Mouse (Mus musculus): ENCODE measurements around the gene Rhbdd3.
"Not testable (repeated sequence)": the region's sequence is repeated elsewhere in the genome, so short reads cannot be mapped to it uniquely, and the experiment has no call there.

The Rhbdd3 gene

DNA sequence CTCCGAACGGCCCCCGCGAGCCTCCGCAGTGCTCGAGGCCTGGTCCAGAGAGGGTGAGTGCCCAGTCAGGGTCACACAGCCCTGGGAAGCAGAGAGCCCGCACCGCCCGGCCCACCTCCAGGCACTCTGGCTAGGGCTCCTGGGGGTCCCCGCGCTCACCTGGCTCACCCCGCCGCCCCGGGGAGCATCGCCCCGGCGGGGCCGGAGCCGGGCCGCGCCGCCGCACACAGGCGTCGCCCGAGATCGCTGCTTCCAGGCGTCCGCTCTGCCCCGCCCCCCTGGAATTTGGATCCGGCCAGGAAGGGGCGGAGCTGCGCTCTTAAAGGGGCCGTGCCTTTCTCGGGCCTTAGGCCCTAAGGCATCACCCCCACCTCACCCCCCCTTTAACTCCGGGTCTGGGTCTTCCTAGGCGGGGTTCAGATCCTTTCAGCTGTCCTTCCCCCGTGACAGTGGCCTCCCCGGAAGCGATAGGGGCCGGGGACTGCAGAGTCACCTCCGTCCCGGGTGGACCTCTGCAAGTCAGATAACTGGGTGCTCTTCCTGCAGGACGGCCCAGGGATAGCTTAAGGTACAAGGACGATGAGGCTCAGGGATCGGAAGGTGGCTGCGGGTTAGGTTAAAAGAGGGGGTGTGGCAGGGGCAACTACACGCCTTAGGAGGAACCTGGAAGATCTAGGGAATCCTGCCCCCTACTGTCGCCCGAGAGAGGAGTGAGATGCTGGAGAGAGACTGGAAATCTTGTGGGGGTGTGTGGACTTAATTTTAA lies 33.5 kb upstream of the Rhbdd3 start, which contains the start of gene Gas2l1:
TSS of gene Gas2l1 (minus strand) at position 272 of the 766 bp plus-strand sequence.
- peak; percentile 84 to 91 for DNase-seq (ENCODE audit: low spot score in 2 of 2)

DNA sequence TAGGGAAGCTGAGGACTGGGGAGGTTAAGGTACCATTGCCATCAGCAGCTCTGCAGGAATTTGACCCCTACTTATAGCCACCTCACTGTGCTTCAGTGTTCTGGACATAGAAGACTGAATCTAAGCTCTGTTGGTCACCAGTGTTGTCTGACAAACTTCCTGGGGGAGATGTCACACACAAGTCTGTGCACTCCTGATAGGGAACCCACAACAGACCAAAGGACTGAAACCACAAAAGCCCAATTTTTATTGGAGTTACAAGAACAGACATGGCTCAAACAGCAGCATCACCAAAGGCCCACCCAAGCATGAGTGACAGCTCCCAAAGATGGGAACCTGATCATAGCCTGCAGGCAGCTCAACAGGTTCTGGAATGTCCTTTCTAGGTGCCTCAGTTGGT lies 31.7 kb upstream of the Rhbdd3 start:
- no peak for DNase-seq (ENCODE audit: low spot score in 2 of 2)

DNA sequence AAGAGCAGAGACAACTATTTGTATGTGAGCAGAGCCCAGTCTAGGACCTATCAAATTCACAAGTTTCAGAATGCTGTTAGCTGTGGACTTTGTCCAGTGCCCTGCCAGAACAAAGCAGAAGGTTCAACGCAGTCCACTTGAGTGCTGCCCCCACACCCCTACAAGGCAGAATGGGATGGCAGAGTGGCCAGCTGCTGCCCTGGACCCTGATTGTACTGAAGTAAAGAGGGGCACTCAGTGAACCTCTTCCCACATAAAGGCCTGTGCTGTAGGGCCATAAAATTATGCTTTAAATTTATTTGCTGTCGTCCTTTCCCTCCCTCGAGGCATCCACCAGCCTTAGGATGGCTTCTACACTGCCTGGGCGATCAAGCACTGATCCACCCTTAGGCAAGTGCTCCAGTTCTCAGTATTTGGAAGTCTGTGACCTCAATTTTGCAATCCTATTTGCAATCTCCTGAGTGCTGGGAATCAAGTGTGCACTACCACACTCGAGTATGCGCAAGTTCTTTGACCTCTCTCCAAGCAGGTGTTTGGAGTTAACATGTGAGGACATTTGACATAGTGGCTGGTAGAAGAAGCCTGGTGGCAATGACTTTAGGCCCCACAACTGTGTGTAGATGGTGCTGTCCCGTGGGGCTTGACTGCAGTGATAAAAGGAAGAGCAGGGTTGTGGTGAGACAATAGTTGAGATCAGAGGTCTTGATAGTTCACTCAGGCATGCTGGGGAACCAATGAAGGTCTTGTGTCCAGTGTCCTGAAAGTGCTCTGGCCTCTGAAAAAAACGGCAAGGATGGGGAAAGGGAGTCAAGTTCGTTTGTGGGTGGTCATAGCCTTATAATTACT lies 30.4 kb upstream of the Rhbdd3 start:
- DNase-seq (ENCODE audit: low spot score in 2 of 2): no peak

DNA sequence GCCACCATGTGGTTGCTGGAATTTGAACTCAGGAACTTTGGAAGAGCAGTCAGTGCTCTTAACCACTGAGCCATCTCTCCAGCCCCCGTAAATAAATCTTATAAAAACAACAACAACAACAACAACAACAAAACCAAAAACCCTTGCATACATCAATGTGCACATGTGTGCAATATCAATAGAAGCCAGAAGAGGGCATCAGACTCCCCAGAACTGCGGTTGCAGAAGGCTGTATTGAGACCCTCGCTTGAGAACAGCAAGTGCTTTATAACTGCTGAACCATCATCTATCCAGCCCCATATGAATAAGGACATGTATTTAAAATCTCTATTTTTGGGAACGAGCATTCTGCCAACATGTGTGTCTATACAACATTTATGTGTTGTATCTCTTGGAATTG lies 23.8 kb upstream of the Rhbdd3 start:
- no peak for DNase-seq (ENCODE audit: low spot score in 2 of 2)

DNA sequence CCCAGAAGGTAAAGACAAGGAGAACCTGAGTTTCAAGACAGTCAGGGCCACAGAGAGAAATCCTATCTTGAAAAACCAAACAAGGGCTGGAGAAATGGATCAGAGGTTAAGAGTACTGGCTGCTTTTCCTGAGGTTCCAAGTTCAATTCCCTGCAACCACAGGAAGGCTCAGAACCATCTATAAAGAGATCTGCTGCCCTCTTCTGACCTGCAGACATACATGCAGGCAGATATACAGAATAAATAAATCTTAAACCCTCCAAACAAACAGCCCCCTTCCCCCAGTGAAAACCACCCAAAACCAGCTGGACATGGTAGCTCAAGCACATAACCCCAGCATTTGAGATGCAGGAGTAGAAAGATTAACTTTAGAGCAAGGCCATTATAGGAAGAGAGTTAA lies 23.0 kb upstream of the Rhbdd3 start:
- DNase-seq (ENCODE audit: low spot score in 2 of 2): no peak

DNA sequence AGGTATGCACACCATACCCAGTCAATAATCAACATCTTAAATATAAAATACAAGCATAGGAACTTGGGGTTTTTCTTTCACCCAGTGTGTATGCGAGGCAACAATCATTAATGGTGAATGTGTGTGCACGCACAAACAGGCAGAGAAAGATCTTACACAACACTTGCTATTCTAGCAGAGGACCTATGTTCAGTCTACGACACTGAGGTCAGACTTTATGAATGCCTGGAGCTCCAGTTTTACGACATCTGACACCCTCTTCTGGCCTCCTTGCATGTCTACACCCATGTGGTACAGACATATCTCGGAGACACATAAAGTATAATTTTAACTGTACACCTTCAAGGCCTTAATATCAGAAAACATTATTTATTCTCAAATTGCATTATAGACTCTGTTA lies 21.9 kb upstream of the Rhbdd3 start:
- not testable (repeated sequence) for DNase-seq (ENCODE audit: low spot score in 2 of 2)

DNA sequence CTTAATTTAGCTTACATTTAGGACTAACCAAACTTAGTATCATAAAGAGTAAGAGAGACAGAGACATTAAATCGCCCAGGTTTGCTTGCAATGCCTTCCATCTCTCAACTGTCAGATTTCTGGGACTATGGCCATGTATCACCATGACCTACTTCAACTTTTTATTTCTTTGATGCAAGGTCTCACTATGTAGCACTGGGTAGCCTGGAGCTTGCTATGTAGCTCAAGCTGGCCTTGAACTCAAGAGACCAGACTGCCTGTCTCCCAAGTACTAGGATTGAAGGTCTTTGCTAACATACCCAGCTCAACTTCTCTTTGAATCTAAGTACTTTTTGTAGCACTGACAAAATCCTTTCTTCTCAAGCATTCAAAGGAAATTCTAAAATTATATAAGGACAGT lies 9.6 kb upstream of the Rhbdd3 start:
- no peak for DNase-seq (ENCODE audit: low spot score in 2 of 2)

DNA sequence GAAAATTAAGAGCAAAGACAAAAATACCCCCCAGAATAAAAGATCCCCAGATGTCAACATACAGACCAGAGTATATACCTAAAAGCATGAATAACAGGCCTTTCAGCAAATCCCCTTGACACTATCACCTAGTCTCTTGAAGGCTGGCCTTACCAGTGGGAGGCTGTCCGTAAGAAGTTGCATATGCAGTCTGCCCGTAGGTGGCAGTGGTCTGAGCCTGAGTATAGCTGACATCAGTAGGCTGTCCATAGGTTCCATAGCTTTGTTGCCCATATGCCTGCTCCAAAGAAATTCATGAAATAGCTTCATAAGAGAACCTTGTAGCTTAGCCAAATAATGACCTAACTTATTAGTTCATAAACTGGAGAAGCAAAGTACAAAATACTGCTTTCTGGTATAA lies 7.0 kb upstream of the Rhbdd3 start:
- DNase-seq (ENCODE audit: low spot score in 2 of 2): no peak

DNA sequence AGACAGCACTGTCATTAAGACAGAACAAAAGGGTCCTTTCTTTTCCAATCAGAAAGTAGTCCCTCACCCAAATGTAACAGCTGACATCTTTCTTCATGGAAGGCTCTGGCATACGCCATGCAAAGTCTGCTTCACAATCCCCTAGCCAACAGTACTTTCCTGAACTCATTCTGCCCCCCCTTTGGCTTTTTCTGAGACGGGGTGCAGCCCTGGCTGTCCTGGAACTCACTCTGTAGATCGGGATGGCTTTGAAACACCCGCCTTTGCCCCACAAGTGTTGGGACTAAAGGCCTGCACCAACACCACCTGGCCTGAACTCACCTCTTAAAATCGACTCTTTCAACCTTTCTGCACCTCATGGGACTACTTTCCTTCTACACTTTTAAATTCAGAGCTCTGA lies 2.8 kb upstream of the Rhbdd3 start:
- DNase-seq (ENCODE audit: low spot score in 2 of 2): no peak

DNA sequence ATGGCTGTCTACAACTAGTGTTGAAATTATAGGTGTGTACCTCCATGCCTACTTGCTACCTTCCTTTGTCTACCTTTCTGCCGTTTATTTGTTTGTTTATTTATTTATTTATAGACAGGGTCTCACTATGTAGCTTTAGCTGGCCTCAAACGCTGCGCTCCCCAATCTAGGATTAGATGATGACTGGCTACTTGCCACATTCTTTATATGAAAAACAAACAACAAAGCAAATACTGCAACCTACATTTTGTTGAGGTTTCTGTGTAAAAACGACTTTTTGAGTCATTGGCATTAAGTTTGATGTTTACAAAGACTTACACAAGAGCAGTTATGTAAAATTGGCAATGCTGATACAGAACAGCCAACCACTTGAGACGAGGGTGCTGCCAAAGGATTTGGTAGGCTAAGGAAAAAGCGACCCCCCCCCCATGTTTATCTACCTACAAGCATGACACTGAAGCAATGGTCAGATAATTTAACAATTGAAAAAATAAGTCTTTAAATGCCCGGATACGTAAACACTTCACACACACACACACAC lies 2.2 kb upstream of the Rhbdd3 start:
- no peak for DNase-seq (ENCODE audit: low spot score in 2 of 2)

DNA sequence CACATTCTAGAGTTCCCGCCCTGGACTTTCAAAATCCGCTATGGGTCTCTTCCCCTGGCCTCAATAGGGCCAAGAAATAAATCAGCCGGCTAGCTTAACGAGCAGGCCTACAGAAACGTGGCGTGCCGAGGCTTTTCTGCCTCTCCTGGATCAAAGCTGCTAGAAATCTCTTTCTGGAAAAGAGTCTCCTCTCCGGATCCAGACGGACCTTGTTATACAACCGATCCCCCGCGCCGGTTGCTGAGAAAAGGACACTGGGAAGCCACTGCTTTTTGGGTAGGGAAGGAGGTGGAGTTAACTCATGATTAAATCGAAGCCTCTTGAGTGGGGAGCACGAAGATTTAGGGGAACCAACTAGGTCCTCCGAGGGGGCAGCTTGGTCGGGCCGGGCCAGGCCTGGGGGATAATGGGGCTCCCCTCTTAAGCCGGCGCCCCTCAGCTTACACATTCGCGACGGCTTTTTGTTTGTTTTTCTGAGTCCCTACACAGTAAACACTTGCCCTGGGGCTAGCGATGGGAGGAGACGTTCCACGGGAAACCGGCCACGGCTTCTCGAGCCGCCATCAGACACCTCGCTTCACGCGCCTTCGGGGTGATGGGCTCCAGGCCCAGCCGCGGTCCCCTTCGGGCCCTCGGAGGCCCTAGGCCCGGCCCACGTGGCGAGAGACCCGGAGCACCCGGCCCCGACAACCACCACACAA lies 541 bp upstream of the Rhbdd3 start:
- DNase-seq (ENCODE audit: low spot score in 2 of 2): peak; percentile 20 to 33

DNA sequence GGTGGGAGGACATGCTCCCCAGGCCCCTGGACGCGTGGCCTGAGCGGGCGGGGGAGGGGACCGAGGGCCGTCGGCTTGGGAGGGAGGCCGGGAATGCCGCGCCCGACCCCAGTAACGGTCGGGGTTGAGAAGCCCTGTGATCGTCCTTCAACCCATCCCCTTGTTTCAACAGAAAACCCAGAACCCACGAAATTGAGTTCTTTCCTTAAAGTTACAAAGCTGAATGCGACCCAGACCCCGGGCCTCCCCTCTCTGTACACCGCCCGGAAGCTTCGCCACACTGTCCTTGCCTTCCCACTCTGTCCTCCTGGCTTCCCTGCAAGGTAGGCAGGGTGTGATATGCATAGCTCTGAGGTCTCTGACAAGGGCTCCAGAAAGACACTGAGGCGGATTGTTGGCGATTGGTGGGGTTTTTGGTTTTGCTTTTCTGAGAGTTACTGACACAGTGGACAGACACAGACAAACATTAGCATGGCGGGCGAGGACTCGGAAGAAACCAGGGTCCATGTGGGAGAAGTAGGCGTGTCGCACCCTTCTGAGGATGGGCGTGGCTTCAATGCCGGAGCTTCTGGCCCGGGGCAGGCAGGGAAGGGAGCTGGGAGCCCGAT lies 954 bp downstream of the Rhbdd3 start:
- DNase-seq (ENCODE audit: low spot score in 2 of 2): peak; percentile 67 to 79

DNA sequence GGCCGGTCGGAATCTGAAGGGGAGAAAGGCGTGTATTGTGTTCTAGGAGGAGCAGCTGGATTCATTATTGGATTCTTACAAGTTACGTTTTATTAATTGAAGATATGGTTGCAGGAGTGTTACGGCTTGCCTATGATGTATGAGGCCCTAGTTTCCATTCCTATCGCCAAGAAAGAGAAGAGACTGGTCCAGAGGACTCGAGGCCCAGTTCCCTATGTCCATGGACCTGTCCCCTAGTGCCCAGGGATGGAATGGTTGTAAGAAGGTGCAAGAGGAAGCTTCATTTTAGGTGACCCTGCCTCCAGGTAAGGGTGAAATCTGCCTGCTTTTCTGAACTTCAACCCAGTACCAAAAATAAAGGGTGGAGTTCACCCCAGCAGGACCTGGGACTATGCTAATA lies 1.6 kb downstream of the Rhbdd3 start:
- DNase-seq (ENCODE audit: low spot score in 2 of 2): no peak

DNA sequence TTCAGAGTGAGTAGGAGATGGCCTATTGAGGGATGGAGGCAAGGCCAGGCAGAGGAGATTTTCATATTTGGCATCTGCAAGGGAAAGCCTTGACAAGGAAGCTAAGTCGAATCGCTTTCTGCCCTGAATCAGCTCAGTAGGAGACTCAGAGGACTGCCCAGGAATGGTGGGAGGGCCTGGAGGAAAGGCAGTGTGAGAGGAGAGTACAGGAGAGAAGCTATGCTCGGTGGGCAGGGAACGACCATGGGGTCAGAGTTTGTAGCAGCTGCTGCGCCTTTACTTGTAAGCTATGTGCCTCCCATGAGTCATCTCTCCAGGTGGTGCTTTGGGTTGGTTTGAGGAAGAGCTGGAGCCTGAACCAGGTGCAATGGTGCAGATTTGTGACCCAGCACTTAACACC lies 2.1 kb downstream of the Rhbdd3 start:
- DNase-seq (ENCODE audit: low spot score in 2 of 2): no peak

DNA sequence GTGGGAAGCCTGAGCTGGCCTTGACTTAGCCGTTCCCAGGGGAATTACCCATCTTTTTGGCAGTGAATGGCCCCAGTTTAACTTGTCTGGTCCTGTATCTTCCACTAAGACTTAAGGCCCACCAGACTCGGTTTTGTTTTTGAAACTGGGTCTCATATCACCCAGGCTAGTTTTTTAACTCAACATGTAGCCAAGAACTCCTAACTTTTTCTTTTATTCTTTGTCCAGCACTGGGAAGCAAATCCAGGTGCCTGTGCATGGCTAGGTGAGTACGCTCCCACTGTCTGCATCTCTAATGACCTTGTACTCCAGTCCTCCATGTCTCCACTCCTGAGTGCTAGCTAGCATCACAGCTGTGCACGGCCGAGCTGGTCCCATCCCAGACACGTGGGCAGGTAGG lies 2.9 kb downstream of the Rhbdd3 start:
- no peak for DNase-seq (ENCODE audit: low spot score in 2 of 2)

DNA sequence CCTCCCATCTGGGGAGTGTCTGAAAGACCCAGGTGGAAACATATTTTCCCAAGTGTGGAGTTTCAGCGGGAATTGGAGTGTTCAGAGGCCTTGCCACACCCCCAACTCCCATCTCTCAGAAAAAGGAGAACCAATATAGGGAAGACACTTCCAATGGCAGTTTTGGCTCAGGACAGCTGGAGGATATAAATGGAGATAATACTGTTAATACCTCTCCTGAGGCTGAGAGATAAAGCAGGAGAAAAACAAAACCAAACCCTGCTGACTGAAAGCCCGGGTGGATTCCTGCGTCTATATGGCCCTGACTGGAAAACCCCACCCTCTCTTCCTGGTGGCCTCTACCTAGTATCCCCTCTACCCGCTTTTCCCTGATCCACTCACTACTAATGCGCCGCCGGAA lies 3.7 kb downstream of the Rhbdd3 start:
- no peak for DNase-seq (ENCODE audit: low spot score in 2 of 2)

DNA sequence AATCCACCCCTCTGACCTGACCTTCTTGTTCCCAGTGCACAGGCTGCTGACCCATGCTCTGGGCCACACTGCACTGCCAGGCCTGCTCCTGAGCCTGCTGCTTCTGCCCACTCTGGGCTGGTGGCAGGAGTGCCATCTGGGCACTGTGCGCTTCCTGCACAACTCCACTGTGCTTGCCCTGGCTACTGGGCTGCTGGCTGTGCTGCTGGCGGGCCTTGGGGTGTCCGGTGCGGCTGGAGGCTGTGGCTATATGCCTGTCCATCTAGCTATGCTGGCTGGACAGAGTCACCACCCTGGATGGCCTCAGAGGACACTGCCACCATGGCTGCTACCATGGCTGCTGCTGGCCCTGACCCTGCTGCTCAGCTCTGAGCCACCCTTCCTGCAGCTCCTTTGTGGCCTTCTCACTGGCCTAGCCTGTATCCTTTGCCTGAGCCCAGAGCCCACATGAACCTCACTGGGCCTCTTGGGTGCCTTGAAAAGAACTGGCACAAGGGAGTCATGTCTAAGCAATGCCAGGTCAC lies 5.3 kb downstream of the Rhbdd3 start:
- DNase-seq (ENCODE audit: low spot score in 2 of 2): no peak

DNA sequence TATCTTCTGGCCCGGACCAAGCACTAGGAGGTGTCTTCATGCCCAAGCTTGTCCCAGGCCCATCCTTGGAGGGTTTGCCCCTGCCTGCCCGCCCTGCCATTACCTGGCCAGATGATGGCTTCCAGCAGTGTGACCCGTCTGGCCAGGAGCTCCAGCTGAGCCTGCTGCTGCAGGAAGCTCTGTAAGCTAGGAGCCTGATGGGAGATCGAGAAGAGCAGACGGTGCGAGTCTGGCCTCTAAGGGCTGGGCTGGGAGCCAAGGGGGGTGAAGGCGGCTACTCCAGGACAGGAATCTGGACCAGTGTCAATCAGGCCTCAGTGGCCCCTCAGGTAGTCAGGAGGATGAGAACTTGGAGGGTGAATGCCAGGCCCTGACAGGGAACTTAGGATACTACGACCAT lies 10.7 kb downstream of the Rhbdd3 start:
- peak in 1 of 2 experiments; percentile 37 for DNase-seq (ENCODE audit: low spot score in 2 of 2)

DNA sequence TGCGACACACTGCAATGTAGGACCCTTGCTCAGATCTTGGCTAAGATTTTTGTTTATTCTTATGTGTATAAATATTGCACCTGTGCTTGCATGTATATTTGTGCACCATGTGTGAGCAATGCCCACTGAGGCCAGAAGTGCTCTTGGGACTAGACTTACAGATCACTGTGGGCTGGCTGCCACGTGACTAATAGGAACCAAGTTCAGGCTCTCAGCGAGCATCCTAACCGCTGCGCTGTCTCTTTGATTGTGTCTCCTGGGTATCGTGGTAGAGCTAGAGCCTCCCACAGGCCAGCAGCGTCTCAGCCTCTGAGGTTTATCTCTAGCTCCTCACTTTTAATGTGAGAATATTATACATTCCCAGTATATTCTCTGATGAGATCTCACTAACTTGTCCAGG lies 14.9 kb downstream of the Rhbdd3 start:
- DNase-seq (ENCODE audit: low spot score in 2 of 2): no peak

DNA sequence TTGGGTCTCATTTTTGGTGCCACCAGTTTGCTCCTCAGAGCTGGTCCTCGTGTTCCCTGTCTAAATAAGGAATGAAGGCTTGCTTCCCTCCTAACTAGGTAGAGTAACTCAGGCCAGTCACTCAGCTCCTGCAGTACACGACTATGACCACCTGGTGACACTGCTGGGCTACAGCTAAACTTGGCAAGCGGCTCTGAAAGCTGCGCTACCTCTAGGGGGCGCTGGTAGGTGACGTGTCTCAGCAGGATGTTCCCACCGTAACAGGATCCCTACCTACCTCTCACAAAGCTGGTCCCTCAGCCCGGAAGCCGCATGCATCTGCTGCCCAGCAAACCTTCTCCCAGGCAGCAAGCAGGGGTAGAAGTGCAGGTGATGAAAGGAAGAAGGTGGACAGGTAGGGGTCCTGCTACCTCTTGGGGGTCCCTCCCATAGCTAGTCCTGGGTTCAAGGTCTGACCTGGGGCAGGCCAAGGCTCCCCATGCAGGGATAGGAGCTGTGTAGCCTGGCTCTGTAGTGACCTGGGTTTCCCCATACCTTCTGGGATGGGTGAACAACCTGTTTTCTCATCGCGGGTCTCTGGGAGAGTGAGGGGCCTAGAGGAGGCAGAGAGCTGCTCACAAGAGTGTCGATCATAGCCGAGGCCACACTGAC lies 16.3 kb downstream of the Rhbdd3 start:
- DNase-seq (ENCODE audit: low spot score in 2 of 2): peak; percentile 70 to 81

DNA sequence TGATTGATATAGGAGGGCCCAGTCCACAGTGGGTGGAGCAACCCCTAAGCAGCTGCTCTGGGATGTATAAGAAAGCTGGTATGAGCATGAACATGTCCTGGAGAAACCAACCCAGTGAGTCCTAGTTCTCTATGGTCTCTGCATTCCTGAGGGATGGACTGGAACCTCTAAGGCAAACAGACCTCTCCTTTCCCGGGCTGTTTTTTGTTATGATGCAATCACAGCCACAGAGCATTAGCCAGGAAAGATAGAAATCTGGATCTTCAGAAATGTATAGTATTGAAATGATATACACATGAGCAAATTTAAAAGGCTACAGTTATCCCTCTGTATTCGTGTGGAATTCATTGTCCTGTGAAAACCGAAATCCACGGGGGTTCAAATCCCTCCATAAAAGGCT lies 27.0 kb downstream of the Rhbdd3 start:
- no peak for DNase-seq (ENCODE audit: low spot score in 2 of 2)

All from urinary bladder, adult 18-20 months (tissue).